Comparison of ENCODE assay signal across 8 mouse cellular contexts in genomic region chr2:18688708-18689063, GRCm38 (mm10). TPM values are rescaled to one million over a fixed set of nuclear protein-coding genes. Genes with fewer than 3 reads are reported as not detected.
DNase-seq lines count a peak whose midpoint lies in the region; ATAC-seq and TF ChIP-seq lines count a peak whose summit lies in the region.

No protein-coding gene starts in this region.

- peak overlapping the region; percentile 50 for H3K4me2 ChIP-seq in embryonic facial prominence, embryonic 11.5 days (ENCODE audit: low read depth, low read length)
- peak overlapping the region; percentile 66 for H3K4me2 ChIP-seq in heart, postnatal 0 days (ENCODE audit: low read depth, low read length)
- H3K4me2 ChIP-seq in stomach, embryonic 15.5 days: peak overlapping the region; percentile 96

- WGBS in embryonic facial prominence, embryonic 11.5 days: 2% methylated on average over 42 of the region's 45 CpGs
- 1% methylated on average over 45 of the region's 45 CpGs for WGBS in heart, postnatal 0 days
- under 1% methylated on average over 45 of the region's 45 CpGs for WGBS in stomach, embryonic 15.5 days

- peaks cover 36% of the 10 kb centered on the region for H3K4me1 ChIP-seq in G1E (ENCODE audit: insufficient read depth, low read depth, low read length)
- peaks cover 2% of the 10 kb centered on the region; the same call in 1 of the 2 replicates for H3K4me1 ChIP-seq in embryonic facial prominence, embryonic 11.5 days (ENCODE audit: control insufficient read depth, insufficient read depth, low read length)
- peaks cover 17% of the 10 kb centered on the region for H3K4me1 ChIP-seq in heart, postnatal 0 days (ENCODE audit: control insufficient read depth, insufficient read depth)
- peaks cover 21% of the 10 kb centered on the region for H3K4me1 ChIP-seq in stomach, embryonic 15.5 days

- intact Hi-C loops in left cerebral cortex, postnatal 36 days (cut with DNase I): no loop called here

- peaks cover 6% of the 10 kb centered on the region for H3K9me3 ChIP-seq in G1E (replicated peaks)
- no peaks in the 10 kb centered on the region for H3K9me3 ChIP-seq in embryonic facial prominence, embryonic 11.5 days (replicated peaks; ENCODE audit: control insufficient read depth, low read length)
- H3K9me3 ChIP-seq in heart, postnatal 0 days (replicated peaks; ENCODE audit: control insufficient read depth, low read length): no peaks in the 10 kb centered on the region
- no peaks in the 10 kb centered on the region for H3K9me3 ChIP-seq in stomach, embryonic 15.5 days

- no peak for TF ChIP-seq EP300 in heart, postnatal 0 days (IDR thresholded peaks at IDR 0.05; ENCODE audit: low read depth)

- H3K27me3 ChIP-seq in G1E (ENCODE audit: insufficient read depth, low read length): peaks cover 41% of the 10 kb centered on the region
- H3K27me3 ChIP-seq in embryonic facial prominence, embryonic 11.5 days (ENCODE audit: control insufficient read depth, insufficient read depth, low read length): peaks cover 45% of the 10 kb centered on the region
- peaks cover 71% of the 10 kb centered on the region for H3K27me3 ChIP-seq in heart, postnatal 0 days (ENCODE audit: control insufficient read depth, insufficient read depth, low read length)
- H3K27me3 ChIP-seq in stomach, embryonic 15.5 days (replicated peaks): peaks cover 53% of the 10 kb centered on the region

- peak; percentile 88 for DNase-seq in CD4-positive, CD25-positive, alpha-beta regulatory T cell, adult 2 months (ENCODE audit: low read depth, low spot score)
- DNase-seq in G1E (ENCODE audit: low spot score): no peak
- peak; percentile 78 for DNase-seq in embryonic facial prominence, embryonic 11.5 days (ENCODE audit: low spot score)
- peak; percentile 36 for DNase-seq in heart, postnatal 0 days (ENCODE audit: low spot score)
- DNase-seq in left cerebral cortex, postnatal 36 days (ENCODE audit: low spot score in 2 of 2): peak; percentile 44 to 47
- DNase-seq in right cerebral cortex, adult 18-20 months: no peak

- H3K36me3 ChIP-seq in G1E (replicated peaks): peaks cover 6% of the 10 kb centered on the region
- H3K36me3 ChIP-seq in embryonic facial prominence, embryonic 11.5 days (replicated peaks; ENCODE audit: control insufficient read depth, insufficient read depth, low read depth, low read length): peaks cover 3% of the 10 kb centered on the region
- peaks cover 6% of the 10 kb centered on the region for H3K36me3 ChIP-seq in heart, postnatal 0 days (replicated peaks; ENCODE audit: control insufficient read depth, insufficient read depth, low read length)
- peaks cover 5% of the 10 kb centered on the region; the same call in 1 of the 2 replicates for H3K36me3 ChIP-seq in stomach, embryonic 15.5 days

- ATAC-seq in G1E (ENCODE audit: extremely low read depth, insufficient number of reproducible peaks, low FRiP score, poor library complexity, severe bottlenecking): no peak
- ATAC-seq in embryonic facial prominence, embryonic 11.5 days (replicated peaks; ENCODE audit: insufficient number of reproducible peaks, low FRiP score, low TSS enrichment, low read depth): peak; percentile 45; the same call in 1 of the 2 replicates
- peak; percentile 70 for ATAC-seq in heart, postnatal 0 days (ENCODE audit: insufficient read depth, low read depth)
- peak; percentile 15 for ATAC-seq in megakaryocyte-erythroid progenitor cell, adult 5-6 weeks (replicated peaks; ENCODE audit: low FRiP score, low TSS enrichment, poor library complexity, severe bottlenecking)
- peak; percentile 32; the same call in 1 of the 2 replicates for ATAC-seq in stomach, embryonic 15.5 days (ENCODE audit: insufficient read depth, low FRiP score, low read depth)

- H3K4me3 ChIP-seq in G1E (ENCODE audit: low read depth, low read length): peak overlapping the region; percentile 75; the same call in 1 of the 2 replicates
- H3K4me3 ChIP-seq in embryonic facial prominence, embryonic 11.5 days (ENCODE audit: low read depth, low read length): peak overlapping the region; percentile 28
- H3K4me3 ChIP-seq in heart, postnatal 0 days (ENCODE audit: low read depth, low read length): peak overlapping the region; percentile 53
- H3K4me3 ChIP-seq in stomach, embryonic 15.5 days (replicated peaks): peak overlapping the region; percentile 50

- TF ChIP-seq CTCF in G1E (IDR thresholded peaks at IDR 0.05; ENCODE audit: low read depth, low read length): no peak
- no peak for TF ChIP-seq CTCF in heart, postnatal 0 days (IDR thresholded peaks at IDR 0.05; ENCODE audit: low read depth)

- H3K9ac ChIP-seq in embryonic facial prominence, embryonic 11.5 days (replicated peaks; ENCODE audit: low read length): no peak overlapping the region
- no peak overlapping the region for H3K9ac ChIP-seq in heart, postnatal 0 days (replicated peaks; ENCODE audit: low read depth, low read length)
- H3K9ac ChIP-seq in stomach, embryonic 15.5 days: no peak overlapping the region

- no peak overlapping the region for H3K27ac ChIP-seq in embryonic facial prominence, embryonic 11.5 days (replicated peaks; ENCODE audit: low read depth, low read length)
- no peak overlapping the region for H3K27ac ChIP-seq in heart, postnatal 0 days (ENCODE audit: low read depth)
- H3K27ac ChIP-seq in stomach, embryonic 15.5 days: no peak overlapping the region

RNA-seq across cellular contexts. Expression of gene Spag6, which starts 5.1 kb away (rescaled TPM):
- total RNA-seq in G1E (2014; fragmentation: Nextera tagmentation) (not detected in 2 replicates), G1E (2017) (0.22 and 0.46 TPM in 2 replicates)
- 0.08 and 0.18 TPM in 2 replicates for polyA plus RNA-seq in G1E (2012)
- 0.11 and 0.38 TPM in 2 replicates for polyA plus RNA-seq in embryonic facial prominence, embryonic 11.5 days (2014; fragmentation: Nextera tagmentation; extraction: Ambion mirVana)
- total RNA-seq in heart, postnatal 0 days (2014; rRNA removed; ENCODE audit: low replicate concordance): not detected in 2 replicates
- polyA plus RNA-seq in heart, postnatal 0 days (2015; fragmentation: Nextera tagmentation; extraction: Ambion mirVana): 0.10 and 0.14 TPM in 2 replicates
- 1 to 10 TPM; 6.6 to 7.3 TPM for total RNA-seq in left cerebral cortex, postnatal 36 days (2021)
- total RNA-seq in megakaryocyte-erythroid progenitor cell, adult 5-6 weeks (2014; fragmentation: Nextera tagmentation): not detected in 2 replicates
- total RNA-seq in megakaryocyte-erythroid progenitor cell, adult 5-6 weeks (2017): not detected in 2 replicates
- 0.06 and 0.12 TPM in 2 replicates for polyA plus RNA-seq in stomach, embryonic 15.5 days (2015; fragmentation: Nextera tagmentation; extraction: Ambion mirVana)

RNA-seq across cellular contexts. Expression of gene Bmi1, which starts 11.9 kb away (rescaled TPM):
- total RNA-seq in G1E (2014; fragmentation: Nextera tagmentation) (155 and 179 TPM in 2 replicates), G1E (2017) (147 and 165 TPM in 2 replicates)
- 43.1 and 45.4 TPM in 2 replicates for polyA plus RNA-seq in G1E (2012)
- polyA plus RNA-seq in embryonic facial prominence, embryonic 11.5 days (2014; fragmentation: Nextera tagmentation; extraction: Ambion mirVana): 43.8 and 49.9 TPM in 2 replicates
- 46.6 and 50.7 TPM in 2 replicates for total RNA-seq in heart, postnatal 0 days (2014; rRNA removed; ENCODE audit: low replicate concordance)
- 14.7 and 15.8 TPM in 2 replicates for polyA plus RNA-seq in heart, postnatal 0 days (2015; fragmentation: Nextera tagmentation; extraction: Ambion mirVana)
- 10 to 100 TPM; 34.5 to 49.6 TPM for total RNA-seq in left cerebral cortex, postnatal 36 days (2021)
- total RNA-seq in megakaryocyte-erythroid progenitor cell, adult 5-6 weeks (2014; fragmentation: Nextera tagmentation): 30.3 and 44.8 TPM in 2 replicates
- 69.4 and 89.5 TPM in 2 replicates for total RNA-seq in megakaryocyte-erythroid progenitor cell, adult 5-6 weeks (2017)
- polyA plus RNA-seq in stomach, embryonic 15.5 days (2015; fragmentation: Nextera tagmentation; extraction: Ambion mirVana): 20.9 and 23.9 TPM in 2 replicates

RNA-seq across cellular contexts. Expression of gene Commd3, which starts 16.5 kb away (rescaled TPM):
- total RNA-seq in G1E (2014; fragmentation: Nextera tagmentation) (247 and 256 TPM in 2 replicates), G1E (2017) (346 and 370 TPM in 2 replicates)
- 262 and 271 TPM in 2 replicates for polyA plus RNA-seq in G1E (2012)
- 182 and 184 TPM in 2 replicates for polyA plus RNA-seq in embryonic facial prominence, embryonic 11.5 days (2014; fragmentation: Nextera tagmentation; extraction: Ambion mirVana)
- total RNA-seq in heart, postnatal 0 days (2014; rRNA removed; ENCODE audit: low replicate concordance): 201 and 342 TPM in 2 replicates
- polyA plus RNA-seq in heart, postnatal 0 days (2015; fragmentation: Nextera tagmentation; extraction: Ambion mirVana): 278 and 291 TPM in 2 replicates
- total RNA-seq in left cerebral cortex, postnatal 36 days (2021): 10 to 100 TPM; 80.4 to 86.4 TPM
- total RNA-seq in megakaryocyte-erythroid progenitor cell, adult 5-6 weeks (2014; fragmentation: Nextera tagmentation): 131 and 154 TPM in 2 replicates
- 179 and 216 TPM in 2 replicates for total RNA-seq in megakaryocyte-erythroid progenitor cell, adult 5-6 weeks (2017)
- 197 and 236 TPM in 2 replicates for polyA plus RNA-seq in stomach, embryonic 15.5 days (2015; fragmentation: Nextera tagmentation; extraction: Ambion mirVana)

Comparison
In these comparisons a context has a peak if more than half of its experiments do, and no peak if none do; other contexts are left out.
1. DNase-seq: peak in CD4-positive, CD25-positive, alpha-beta regulatory T cell, adult 2 months (single experiment), embryonic facial prominence, embryonic 11.5 days (single experiment), heart, postnatal 0 days (single experiment) and left cerebral cortex, postnatal 36 days (2 of 2); none in G1E (single experiment) and right cerebral cortex, adult 18-20 months (single experiment).
2. Peak in every context shown above with its lines, with median percentiles within 50 percentile points of each other: H3K4me3 ChIP-seq and H3K4me2 ChIP-seq.